Mouse (Mus musculus): ENCODE measurements at regions not wholly inside any gene's neighbourhood (a gene's known extent, or its start where the extent isn't known, plus 50 kb on each side); places are given as distances from the start of the nearest gene placed in this dataset.

- TF ChIP-seq POLR2A (IDR thresholded peaks at IDR 0.05; ENCODE audit: control insufficient read depth, extremely low read depth, insufficient read depth, low read length, poor library complexity): no peak
- TF ChIP-seq CTCF (IDR thresholded peaks at IDR 0.05; ENCODE audit: borderline replicate concordance, control insufficient read depth, extremely low read depth, insufficient read depth, low read length, poor library complexity): no peak
These were observed 451.7 kb downstream of the Bckdhb start for GRCm38 (mm10) chr9:84376621-84377020.
